Mouse (Mus musculus) brain, embryonic 14.5 days (tissue): ENCODE results near the gene Far1.

Source experiments
- CTCF ChIP-seq: fragments of 200-500 bp; IDR thresholded peaks from 2 replicates; pipeline ENCODE4 v1.5.1; 2012; ENCODE audit warnings: inconsistent platforms, mild to moderate bottlenecking, moderate library complexity, borderline replicate concordance; ENCODE audit not compliant: insufficient read depth, insufficient read length; ENCODE audit errors: extremely low read depth
- POLR2A ChIP-seq: fragments of 200-500 bp; IDR thresholded peaks from 2 replicates; pipeline ENCODE4 v1.6.1; 2012; ENCODE audit warnings: mild to moderate bottlenecking, inconsistent platforms, borderline replicate concordance; ENCODE audit not compliant: poor library complexity, insufficient read depth, insufficient read length, severe bottlenecking; ENCODE audit errors: extremely low read depth

- TF ChIP-seq CTCF = peak; percentile 49; the same call in 1 of the 2 replicates
- peak; percentile 92 for TF ChIP-seq POLR2A
Observed at GRCm38 (mm10) chr7:113513286-113513962, at the start of gene Far1.
